Mouse (Mus musculus): ENCODE measurements around the gene G6pc.

- TF ChIP-seq CTCF (IDR thresholded peaks at IDR 0.05; ENCODE audit: extremely low read depth, insufficient read depth, insufficient read length, insufficient replicate concordance) (no peak), POLR2A (IDR thresholded peaks at IDR 0.05; ENCODE audit: low read depth, low read length) (no peak)
Measured at GRCm38 (mm10) chr11:101355916-101356315, 11.4 kb upstream of the G6pc start.
